Mouse (Mus musculus): ENCODE data around the gene Tbc1d9b. TPM values are rescaled to one million over a fixed set of nuclear protein-coding genes. Genes with fewer than 3 reads are reported as not detected.

Tbc1d9b gene
- 10 to 100 TPM; 64.3 to 82.5 TPM for polyA plus RNA-seq (2017; shearing (Covaris generic))

GRCm38 (mm10) chr11:50130811-50131766 is at the start of gene Tbc1d9b:
Gene Tbc1d9b (plus strand): TSS chr11:50131396.

GRCm38 (mm10) chr11:50174111-50174729 is 43.0 kb downstream of the Tbc1d9b start, which contains the start of gene Mrnip:
Gene Mrnip (plus strand): TSS chr11:50174444.

GRCm38 (mm10) chr11:50210505-50211151 is 79.4 kb downstream of the Tbc1d9b start, which contains the start of the genes Sqstm1 and Mgat4b:
Gene Sqstm1 (minus strand): TSS chr11:50210827.
Gene Mgat4b (plus strand): TSS chr11:50210890.

Other genes starting within 250 kb of the Tbc1d9b start
- under 1 TPM in 1 of 2 experiments, not detected in 1; 0.70 TPM for gene Rasgef1c, start 229.6 kb upstream of the Tbc1d9b start, polyA plus RNA-seq (2017; shearing (Covaris generic))
- 10 to 100 TPM; 27.9 to 62.1 TPM for gene Rnf130, start 106.0 kb upstream of the Tbc1d9b start, polyA plus RNA-seq (2017; shearing (Covaris generic))
- 1 to 10 TPM; 4.5 to 5.0 TPM for gene Mrnip, start 43.0 kb downstream of the Tbc1d9b start, polyA plus RNA-seq (2017; shearing (Covaris generic))
- 100 to 1,000 TPM; 381 TPM for gene Sqstm1, start 79.4 kb downstream of the Tbc1d9b start, polyA plus RNA-seq (2017; shearing (Covaris generic))
- 10 to 100 TPM; 18.8 to 23.6 TPM for gene Mgat4b, start 79.5 kb downstream of the Tbc1d9b start, polyA plus RNA-seq (2017; shearing (Covaris generic))
- gene Ltc4s, start 107.2 kb downstream of the Tbc1d9b start, polyA plus RNA-seq (2017; shearing (Covaris generic)): 1 to 10 TPM in 1 of 2 experiments, under 1 TPM in 1; 0.64 to 3.0 TPM
- 1 to 10 TPM; 3.3 to 3.8 TPM for gene Maml1, start 160.9 kb downstream of the Tbc1d9b start, polyA plus RNA-seq (2017; shearing (Covaris generic))
- gene Canx, start 194.3 kb downstream of the Tbc1d9b start, polyA plus RNA-seq (2017; shearing (Covaris generic)): 100 to 1,000 TPM; 158 to 185 TPM
- gene Cby3, start 223.1 kb downstream of the Tbc1d9b start, polyA plus RNA-seq (2017; shearing (Covaris generic)): under 1 TPM; 0.46 to 0.55 TPM
- 100 to 1,000 TPM; 206 to 237 TPM for gene Hnrnph1, start 245.6 kb downstream of the Tbc1d9b start, polyA plus RNA-seq (2017; shearing (Covaris generic))

Data from inflammation-experienced regulatory T-cells (primary cell).